ENCODE assay signal across 20 mouse cellular contexts in the genomic region with DNA sequence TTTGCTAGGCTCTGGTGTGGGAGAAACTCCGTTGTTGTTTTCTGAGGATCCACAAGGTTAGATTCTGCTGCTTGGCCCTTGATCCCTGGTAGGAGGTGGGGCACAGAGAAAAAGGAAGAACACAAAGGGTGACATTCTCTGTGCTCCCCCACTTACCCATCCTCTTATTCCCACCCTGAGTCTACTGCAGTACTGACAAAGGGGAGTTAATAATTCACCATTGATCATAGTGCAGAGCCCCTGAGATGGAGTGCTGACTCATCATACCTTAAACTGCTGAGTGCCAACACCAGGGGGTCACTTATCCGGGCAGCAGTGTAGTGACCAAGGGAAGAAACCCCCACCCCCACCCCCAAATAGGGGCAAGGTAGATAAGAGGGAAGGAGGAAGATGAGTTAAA. TPM values are rescaled to one million over a fixed set of nuclear protein-coding genes. Genes with fewer than 3 reads are reported as not detected.
DNase-seq lines count a peak whose midpoint lies in the region; ATAC-seq and TF ChIP-seq lines count a peak whose summit lies in the region.
"Had no signal": no experiment of that assay in that cellular context is flagged by ENCODE, and none has a peak within 500 bp of the region (broad histone marks: within the 10 kb centered on the region; RNA-seq: fewer than 3 reads in every experiment).

No protein-coding gene starts in this region.

- DNase-seq in kidney, postnatal 4 days: no peak
- no peak for DNase-seq in liver, embryonic 13.5 days
- no peak for DNase-seq in liver
- no peak for DNase-seq in lung, postnatal 14 days
- DNase-seq: adrenal gland, postnatal 14 days; cerebellum, adult 18-20 months; cerebellum, adult 9-11 months; cerebellum, postnatal 36 days; gastrocnemius, postnatal 14 days; heart, postnatal 4 days had no signal

- H3K36me3 ChIP-seq in kidney, embryonic 15.5 days: no peaks in the 10 kb centered on the region
- H3K36me3 ChIP-seq in liver, embryonic 13.5 days: no peaks in the 10 kb centered on the region
- peaks cover 4% of the 10 kb centered on the region; the same call in 1 of the 2 replicates for H3K36me3 ChIP-seq in ES-Bruce4 (ENCODE audit: control insufficient read depth, insufficient read depth, low read length, poor library complexity, severe bottlenecking)
- H3K36me3 ChIP-seq in intestine, embryonic 16.5 days (ENCODE audit: control insufficient read depth, insufficient read depth, low read length): no peaks in the 10 kb centered on the region
- H3K36me3 ChIP-seq: embryonic facial prominence, embryonic 13.5 days; forebrain, embryonic 12.5 days; heart, embryonic 13.5 days; hindbrain, embryonic 12.5 days had no signal

- peak; percentile 58; the same call in 1 of the 2 replicates for ATAC-seq in kidney, embryonic 15.5 days (replicated peaks; ENCODE audit: low FRiP score)
- 0 out of 2 replicates have a peak, but pooled peaks have one; percentile 2 for ATAC-seq in liver, embryonic 13.5 days (ENCODE audit: low read depth)
- peak; percentile 36; the same call in 1 of the 2 replicates for ATAC-seq in intestine, embryonic 16.5 days
- ATAC-seq: activated CD4-positive, CD25-positive, alpha-beta regulatory T cell, adult 4 months; forebrain, embryonic 16.5 days; hindbrain, embryonic 16.5 days had no signal

- no peaks in the 10 kb centered on the region for H3K4me1 ChIP-seq in kidney, embryonic 15.5 days
- peaks cover 3% of the 10 kb centered on the region for H3K4me1 ChIP-seq in liver, embryonic 13.5 days (replicated peaks)
- H3K4me1 ChIP-seq in ES-Bruce4 (ENCODE audit: control insufficient read depth, insufficient read depth, low read length): peaks cover 3% of the 10 kb centered on the region
- no peaks in the 10 kb centered on the region for H3K4me1 ChIP-seq in intestine, embryonic 16.5 days (ENCODE audit: control insufficient read depth, insufficient read depth, low read length)
- H3K4me1 ChIP-seq: embryonic facial prominence, embryonic 13.5 days; forebrain, embryonic 12.5 days; hindbrain, embryonic 12.5 days had no signal

- TF ChIP-seq POLR2A in ES-Bruce4 (IDR thresholded peaks at IDR 0.05; ENCODE audit: insufficient read depth, low read length): no peak

- TF ChIP-seq CTCF in ES-Bruce4 (IDR thresholded peaks at IDR 0.05; ENCODE audit: low read depth, low read length): no peak

- no peaks in the 10 kb centered on the region for H3K27me3 ChIP-seq in kidney, embryonic 15.5 days
- 0 out of 2 replicates have a peak, but pooled peaks cover 2% of the 10 kb centered on the region for H3K27me3 ChIP-seq in liver, embryonic 13.5 days
- H3K27me3 ChIP-seq in ES-Bruce4 (ENCODE audit: control insufficient read depth, insufficient read depth, low read length, poor library complexity, severe bottlenecking): no peaks in the 10 kb centered on the region; the same call in 1 of the 2 replicates
- H3K27me3 ChIP-seq in intestine, embryonic 16.5 days (replicated peaks; ENCODE audit: control insufficient read depth, insufficient read depth, low read length): no peaks in the 10 kb centered on the region
- H3K27me3 ChIP-seq: embryonic facial prominence, embryonic 13.5 days; forebrain, embryonic 12.5 days; heart, embryonic 13.5 days; hindbrain, embryonic 12.5 days had no signal

- no peak overlapping the region for H3K4me2 ChIP-seq in kidney, embryonic 15.5 days
- no peak overlapping the region for H3K4me2 ChIP-seq in liver, embryonic 13.5 days
- no peak overlapping the region for H3K4me2 ChIP-seq in intestine, embryonic 16.5 days (ENCODE audit: low read depth, low read length)
- H3K4me2 ChIP-seq: embryonic facial prominence, embryonic 13.5 days; forebrain, embryonic 12.5 days; heart, embryonic 13.5 days; hindbrain, embryonic 12.5 days had no signal

- no peaks in the 10 kb centered on the region for H3K9me3 ChIP-seq in kidney, embryonic 15.5 days (replicated peaks)
- H3K9me3 ChIP-seq in liver, embryonic 13.5 days (replicated peaks): no peaks in the 10 kb centered on the region
- no peaks in the 10 kb centered on the region for H3K9me3 ChIP-seq in ES-Bruce4 (replicated peaks; ENCODE audit: control insufficient read depth, insufficient read depth, low read length, poor library complexity, severe bottlenecking)
- H3K9me3 ChIP-seq in intestine, embryonic 16.5 days (ENCODE audit: control insufficient read depth, low read length): no peaks in the 10 kb centered on the region
- H3K9me3 ChIP-seq: embryonic facial prominence, embryonic 13.5 days; forebrain, embryonic 12.5 days; heart, embryonic 13.5 days; hindbrain, embryonic 12.5 days had no signal

- no peak for TF ChIP-seq EP300 in ES-Bruce4 (IDR thresholded peaks at IDR 0.05; ENCODE audit: insufficient read depth, low read depth, low read length)

- no peak overlapping the region for H3K4me3 ChIP-seq in kidney, embryonic 15.5 days (replicated peaks)
- H3K4me3 ChIP-seq in liver, embryonic 13.5 days (replicated peaks): no peak overlapping the region
- no peak overlapping the region for H3K4me3 ChIP-seq in ES-Bruce4 (ENCODE audit: low read depth, low read length)
- no peak overlapping the region for H3K4me3 ChIP-seq in intestine, embryonic 16.5 days (ENCODE audit: low read length)
- H3K4me3 ChIP-seq: embryonic facial prominence, embryonic 13.5 days; forebrain, embryonic 12.5 days; heart, embryonic 13.5 days; hindbrain, embryonic 12.5 days had no signal

- no peak overlapping the region for H3K27ac ChIP-seq in kidney, embryonic 15.5 days
- H3K27ac ChIP-seq in liver, embryonic 13.5 days: no peak overlapping the region
- peak overlapping the region; percentile 78 for H3K27ac ChIP-seq in ES-Bruce4 (ENCODE audit: insufficient read depth, low read length)
- no peak overlapping the region for H3K27ac ChIP-seq in intestine, embryonic 16.5 days (ENCODE audit: low read length)
- H3K27ac ChIP-seq: embryonic facial prominence, embryonic 13.5 days; forebrain, embryonic 12.5 days; heart, embryonic 13.5 days; hindbrain, embryonic 12.5 days had no signal

- no peak overlapping the region for H3K9ac ChIP-seq in kidney, embryonic 15.5 days
- no peak overlapping the region for H3K9ac ChIP-seq in liver, embryonic 13.5 days
- no peak overlapping the region; the same call in 1 of the 2 replicates for H3K9ac ChIP-seq in ES-Bruce4 (ENCODE audit: low read depth, poor library complexity, severe bottlenecking)
- H3K9ac ChIP-seq in intestine, embryonic 16.5 days (ENCODE audit: low read depth, low read length): no peak overlapping the region
- H3K9ac ChIP-seq: embryonic facial prominence, embryonic 13.5 days; forebrain, embryonic 12.5 days; heart, embryonic 13.5 days; hindbrain, embryonic 12.5 days had no signal

- 32% methylated on average over 2 of the region's 2 CpGs for WGBS in kidney, embryonic 15.5 days
- 41% methylated on average over 2 of the region's 2 CpGs for WGBS in liver, embryonic 13.5 days (ENCODE audit: insufficient replicate concordance)
- WGBS in intestine, embryonic 16.5 days: 20% methylated on average over 2 of the region's 2 CpGs

RNA-seq across cellular contexts. Expression of a gene that starts 18.7 kb away (rescaled TPM):
- polyA plus RNA-seq in kidney, embryonic 15.5 days (2015; fragmentation: Nextera tagmentation; extraction: Ambion mirVana): 4.2 and 4.5 TPM in 2 replicates
- 0.05 TPM in 2 replicates for polyA plus RNA-seq in liver, embryonic 13.5 days (2015; fragmentation: Nextera tagmentation; extraction: Ambion mirVana)
- polyA plus RNA-seq in ES-Bruce4 (2011; ENCODE audit: insufficient read depth, insufficient read length, low read depth, missing spikeins): 46.0 and 47.0 TPM in 2 replicates
- 0.20 and 0.24 TPM in 2 replicates for polyA plus RNA-seq in intestine, embryonic 16.5 days (2015; fragmentation: Nextera tagmentation; extraction: Ambion mirVana)

RNA-seq across cellular contexts. Expression of a gene that starts 28.9 kb away (rescaled TPM):
- 33.4 and 35.4 TPM in 2 replicates for polyA plus RNA-seq in kidney, embryonic 15.5 days (2015; fragmentation: Nextera tagmentation; extraction: Ambion mirVana)
- 11.9 TPM in 2 replicates for polyA plus RNA-seq in liver, embryonic 13.5 days (2015; fragmentation: Nextera tagmentation; extraction: Ambion mirVana)
- 71.2 and 77.6 TPM in 2 replicates for polyA plus RNA-seq in ES-Bruce4 (2011; ENCODE audit: insufficient read depth, insufficient read length, low read depth, missing spikeins)
- 21.0 and 21.1 TPM in 2 replicates for polyA plus RNA-seq in intestine, embryonic 16.5 days (2015; fragmentation: Nextera tagmentation; extraction: Ambion mirVana)

RNA-seq across cellular contexts. Expression of a gene that starts 40.9 kb away (rescaled TPM):
- 1.9 and 2.3 TPM in 2 replicates for polyA plus RNA-seq in kidney, embryonic 15.5 days (2015; fragmentation: Nextera tagmentation; extraction: Ambion mirVana)
- 0.30 and 0.55 TPM in 2 replicates for polyA plus RNA-seq in liver, embryonic 13.5 days (2015; fragmentation: Nextera tagmentation; extraction: Ambion mirVana)
- 2.9 and 3.5 TPM in 2 replicates for polyA plus RNA-seq in ES-Bruce4 (2011; ENCODE audit: insufficient read depth, insufficient read length, low read depth, missing spikeins)
- polyA plus RNA-seq in intestine, embryonic 16.5 days (2015; fragmentation: Nextera tagmentation; extraction: Ambion mirVana): not detected in 2 replicates
- polyA plus RNA-seq: activated CD4-positive, CD25-positive, alpha-beta regulatory T cell, adult 4 months had no signal

Comparison
In these comparisons a context has a peak if more than half of its experiments do, and no peak if none do; other contexts are left out.
1. ATAC-seq: peak in every context shown above with its lines; median percentile 58 in kidney, embryonic 15.5 days; 36 in intestine, embryonic 16.5 days; 2 in liver, embryonic 13.5 days.